Mouse (Mus musculus): ENCODE data around the gene Gm10295. TPM values are rescaled to one million over a fixed set of nuclear protein-coding genes. Genes with fewer than 3 reads are reported as not detected.
A peak's percentile ranks its signal among the peaks of the same experiment; 100 is the strongest.

Gm10295 gene
- polyA plus RNA-seq, 1 experiment from 2014 or later = not detected

GRCm38 (mm10) chr7:71370746-71371145, 19.5 kb upstream of the Gm10295 start:
- H3K4me1 ChIP-seq (ENCODE audit: insufficient read depth, low read depth, low read length) = peaks cover 5% of the 10 kb centered on the region; the same call in 1 of the 2 replicates
- peak overlapping the region; percentile 8 for H3K27ac ChIP-seq (ENCODE audit: low read length)
- no peak for TF ChIP-seq EP300 (IDR thresholded peaks at IDR 0.05)
- TF ChIP-seq CTCF (IDR thresholded peaks at IDR 0.05) = no peak; the same call in 1 of the 2 replicates
- no peaks in the 10 kb centered on the region for H3K9me3 ChIP-seq (ENCODE audit: low read length)
- H3K36me3 ChIP-seq (ENCODE audit: insufficient read depth, low read length) = no peaks in the 10 kb centered on the region
- WGBS = 40% methylated on average over 2 of the region's 2 CpGs
- ATAC-seq = no peak
- no peak overlapping the region for H3K4me3 ChIP-seq (ENCODE audit: low read depth, low read length)
- H3K4me2 ChIP-seq (replicated peaks; ENCODE audit: low read depth, low read length) = no peak overlapping the region
- no peaks in the 10 kb centered on the region for H3K27me3 ChIP-seq (replicated peaks; ENCODE audit: insufficient read depth, low read length)
- peak; percentile 36 for DNase-seq (ENCODE audit: low spot score)
- no peak overlapping the region for H3K9ac ChIP-seq (replicated peaks; ENCODE audit: low read depth)

- ATAC-seq = no peak
- H3K36me3 ChIP-seq (ENCODE audit: insufficient read depth, low read length) = no peaks in the 10 kb centered on the region
- 64% methylated on average over 3 of the region's 3 CpGs for WGBS
- no peak overlapping the region for H3K4me2 ChIP-seq (replicated peaks; ENCODE audit: low read depth, low read length)
- H3K9me3 ChIP-seq (ENCODE audit: low read length) = no peaks in the 10 kb centered on the region
- no peak for DNase-seq (ENCODE audit: low spot score)
- peaks cover 5% of the 10 kb centered on the region; the same call in 1 of the 2 replicates for H3K4me1 ChIP-seq (ENCODE audit: insufficient read depth, low read depth, low read length)
- H3K9ac ChIP-seq (replicated peaks; ENCODE audit: low read depth) = no peak overlapping the region
- H3K27me3 ChIP-seq (replicated peaks; ENCODE audit: insufficient read depth, low read length) = no peaks in the 10 kb centered on the region
- H3K27ac ChIP-seq (ENCODE audit: low read length) = no peak overlapping the region
- TF ChIP-seq EP300 (IDR thresholded peaks at IDR 0.05) (no peak; the same call in none of the 2 replicates), CTCF (IDR thresholded peaks at IDR 0.05) (no peak)
- H3K4me3 ChIP-seq (ENCODE audit: low read depth, low read length) = no peak overlapping the region
These were observed 18.8 kb upstream of the Gm10295 start for GRCm38 (mm10) chr7:71370128-71370527.

- WGBS = 60% methylated on average over 13 of the region's 13 CpGs
- H3K4me1 ChIP-seq (ENCODE audit: insufficient read depth, low read depth, low read length) = peaks cover 5% of the 10 kb centered on the region; the same call in 1 of the 2 replicates
- H3K4me3 ChIP-seq (ENCODE audit: low read depth, low read length) = no peak overlapping the region
- no peak overlapping the region for H3K9ac ChIP-seq (replicated peaks; ENCODE audit: low read depth)
- no peaks in the 10 kb centered on the region for H3K36me3 ChIP-seq (ENCODE audit: insufficient read depth, low read length)
- no peak overlapping the region for H3K4me2 ChIP-seq (replicated peaks; ENCODE audit: low read depth, low read length)
- no peaks in the 10 kb centered on the region for H3K9me3 ChIP-seq (ENCODE audit: low read length)
- DNase-seq (ENCODE audit: low spot score) (peak; percentile 92), ATAC-seq (peak; percentile 88)
- peak overlapping the region; percentile 71 for H3K27ac ChIP-seq (ENCODE audit: low read length)
- TF ChIP-seq EP300 (IDR thresholded peaks at IDR 0.05) (peak; percentile 96), CTCF (IDR thresholded peaks at IDR 0.05) (no peak)
- H3K27me3 ChIP-seq (replicated peaks; ENCODE audit: insufficient read depth, low read length) = no peaks in the 10 kb centered on the region
These were observed 17.4 kb upstream of the Gm10295 start for GRCm38 (mm10) chr7:71368543-71369181.

GRCm38 (mm10) chr7:71355596-71355995, 4.3 kb upstream of the Gm10295 start:
- Histone ChIP-seq H3K4me1 (ENCODE audit: insufficient read depth, low read depth, low read length) (no peaks in the 10 kb centered on the region), H3K27ac (ENCODE audit: low read length) (no peak overlapping the region), H3K4me3 (ENCODE audit: low read depth, low read length) (no peak overlapping the region), H3K36me3 (ENCODE audit: insufficient read depth, low read length) (no peaks in the 10 kb centered on the region), H3K27me3 (replicated peaks; ENCODE audit: insufficient read depth, low read length) (no peaks in the 10 kb centered on the region), H3K9me3 (ENCODE audit: low read length) (no peaks in the 10 kb centered on the region), H3K9ac (replicated peaks; ENCODE audit: low read depth) (no peak overlapping the region), H3K4me2 (replicated peaks; ENCODE audit: low read depth, low read length) (no peak overlapping the region)
- no peak; the same call in 1 of the 2 replicates for TF ChIP-seq EP300 (IDR thresholded peaks at IDR 0.05)
- no peak for TF ChIP-seq CTCF (IDR thresholded peaks at IDR 0.05)
- DNase-seq (ENCODE audit: low spot score) (peak; percentile 40), ATAC-seq (no peak)
- 53% methylated on average over 5 of the region's 5 CpGs for WGBS

- 67% methylated on average over 9 of the region's 9 CpGs for WGBS
- ATAC-seq (peak; percentile 38), DNase-seq (ENCODE audit: low spot score) (peak; percentile 79)
- no peak overlapping the region for H3K4me3 ChIP-seq (ENCODE audit: low read depth, low read length)
- H3K27ac ChIP-seq (ENCODE audit: low read length) = 0 out of 2 replicates have a peak overlapping the region, but pooled peaks have one; percentile 15
- no peaks in the 10 kb centered on the region for H3K4me1 ChIP-seq (ENCODE audit: insufficient read depth, low read depth, low read length)
- H3K9me3 ChIP-seq (ENCODE audit: low read length) = no peaks in the 10 kb centered on the region
- no peaks in the 10 kb centered on the region for H3K36me3 ChIP-seq (ENCODE audit: insufficient read depth, low read length)
- no peaks in the 10 kb centered on the region for H3K27me3 ChIP-seq (replicated peaks; ENCODE audit: insufficient read depth, low read length)
- H3K4me2 ChIP-seq (replicated peaks; ENCODE audit: low read depth, low read length) = no peak overlapping the region
- no peak for TF ChIP-seq CTCF (IDR thresholded peaks at IDR 0.05)
- peak; percentile 62 for TF ChIP-seq EP300 (IDR thresholded peaks at IDR 0.05)
- H3K9ac ChIP-seq (replicated peaks; ENCODE audit: low read depth) = no peak overlapping the region
These were observed 2.4 kb downstream of the Gm10295 start for GRCm38 (mm10) chr7:71348922-71349321.

GRCm38 (mm10) chr7:71324919-71325583, 26.2 kb downstream of the Gm10295 start:
- H3K4me3 ChIP-seq (ENCODE audit: low read depth, low read length) = no peak overlapping the region
- ATAC-seq (peak; percentile 77), DNase-seq (ENCODE audit: low spot score) (peak; percentile 47)
- TF ChIP-seq CTCF (IDR thresholded peaks at IDR 0.05) (no peak), EP300 (IDR thresholded peaks at IDR 0.05) (no peak)
- 28% methylated on average over 11 of the region's 11 CpGs for WGBS
- no peaks in the 10 kb centered on the region for H3K36me3 ChIP-seq (ENCODE audit: insufficient read depth, low read length)
- H3K4me2 ChIP-seq (replicated peaks; ENCODE audit: low read depth, low read length) = no peak overlapping the region
- no peaks in the 10 kb centered on the region for H3K4me1 ChIP-seq (ENCODE audit: insufficient read depth, low read depth, low read length)
- no peak overlapping the region for H3K9ac ChIP-seq (replicated peaks; ENCODE audit: low read depth)
- H3K27ac ChIP-seq (ENCODE audit: low read length) = no peak overlapping the region
- no peaks in the 10 kb centered on the region for H3K27me3 ChIP-seq (replicated peaks; ENCODE audit: insufficient read depth, low read length)
- no peaks in the 10 kb centered on the region for H3K9me3 ChIP-seq (ENCODE audit: low read length)

Data from lung, postnatal 0 days (tissue).